Mouse (Mus musculus) embryo, embryonic 10.5 days (tissue): Measurements from ENCODE around the gene Ostm1.

Experiments used
- DNase-seq: peaks from one replicate; pipeline ENCODE4 v3.0.0-alpha.2; 2015; ENCODE audit warnings: low spot score

Ostm1 gene

GRCm38 (mm10) chr10:42630596-42631355 lies 47.2 kb downstream of the Ostm1 start:
- DNase-seq, result peak; percentile 80

- peak; percentile 51 for DNase-seq
These were observed 48.3 kb downstream of the Ostm1 start for GRCm38 (mm10) chr10:42631754-42632452.

- peak; percentile 74 for DNase-seq
These were observed 49.1 kb downstream of the Ostm1 start for GRCm38 (mm10) chr10:42632453-42633360.

- peak; percentile 48 for DNase-seq
These were observed 49.9 kb downstream of the Ostm1 start for GRCm38 (mm10) chr10:42633361-42634121.

- no peak for DNase-seq
These were observed 50.6 kb downstream of the Ostm1 start for GRCm38 (mm10) chr10:42634122-42634720.

GRCm38 (mm10) chr10:42635046-42635445 lies 51.4 kb downstream of the Ostm1 start:
- DNase-seq, result peak; percentile 53

GRCm38 (mm10) chr10:42635566-42636359 lies 52.1 kb downstream of the Ostm1 start:
- DNase-seq, result peak; percentile 48

- DNase-seq, result peak; percentile 41
These were observed 52.9 kb downstream of the Ostm1 start for GRCm38 (mm10) chr10:42636360-42637182.

GRCm38 (mm10) chr10:42637183-42637788 lies 53.7 kb downstream of the Ostm1 start:
- peak; percentile 96 for DNase-seq

- no peak for DNase-seq
These were observed 56.2 kb downstream of the Ostm1 start for GRCm38 (mm10) chr10:42639856-42640255.

- no peak for DNase-seq
These were observed 60.0 kb downstream of the Ostm1 start for GRCm38 (mm10) chr10:42643638-42644037.

GRCm38 (mm10) chr10:42646340-42646739 lies 62.7 kb downstream of the Ostm1 start:
- no peak for DNase-seq

- DNase-seq, result no peak
These were observed 78.3 kb downstream of the Ostm1 start for GRCm38 (mm10) chr10:42661916-42662315.

GRCm38 (mm10) chr10:42669970-42670369 lies 86.3 kb downstream of the Ostm1 start:
- no peak for DNase-seq

- DNase-seq, result no peak
These were observed 89.2 kb downstream of the Ostm1 start for GRCm38 (mm10) chr10:42672798-42673197.

- DNase-seq, result no peak
These were observed 91.9 kb downstream of the Ostm1 start for GRCm38 (mm10) chr10:42675571-42675970.

- no peak for DNase-seq
These were observed 94.7 kb downstream of the Ostm1 start for GRCm38 (mm10) chr10:42678331-42678730.

- peak; percentile 94 for DNase-seq
These were observed 95.2 kb downstream of the Ostm1 start for GRCm38 (mm10) chr10:42678755-42679364.

GRCm38 (mm10) chr10:42679586-42679985 lies 96.0 kb downstream of the Ostm1 start:
- DNase-seq, result peak; percentile 15
